Mouse (Mus musculus) stomach, postnatal 0 days (tissue): ENCODE data around the gene Faiml. TPM values are rescaled to one million over a fixed set of nuclear protein-coding genes. Genes with fewer than 3 reads are reported as not detected.
A peak's percentile ranks its signal among the peaks of the same experiment; 100 is the strongest.

Experiments used
- ATAC-seq: fragments of 200-750 bp; cut with Nextera tagmentation; 2 replicates; pipeline ENCODE4 v1.8.0; 2017; ENCODE audit not compliant: low FRiP score, low TSS enrichment
- DNase-seq: peaks from one replicate; pipeline ENCODE4 v3.0.0-alpha.2; 2016; ENCODE audit warnings: low spot score
- H3K27ac ChIP-seq: fragments of 300-500 bp; sonication (generic); replicated peaks from 2 replicates; pipeline ENCODE4 v1.5.1; 2014; ENCODE audit warnings: mild to moderate bottlenecking, control low read depth
- H3K27me3 ChIP-seq: fragments of 300-500 bp; sonication (generic); 2 replicates; pipeline ENCODE4 v1.6.1; 2014; ENCODE audit warnings: low read length; ENCODE audit not compliant: control insufficient read depth, insufficient read depth
- H3K36me3 ChIP-seq: fragments of 300-500 bp; sonication (generic); 2 replicates; pipeline ENCODE4 v1.6.1; 2014; ENCODE audit warnings: low read length, mixed read lengths; ENCODE audit not compliant: control insufficient read depth, insufficient read depth
- H3K4me1 ChIP-seq: fragments of 300-500 bp; sonication (generic); replicated peaks from 2 replicates; pipeline ENCODE4 v1.6.1; 2014; ENCODE audit warnings: antibody characterized with exemption; ENCODE audit not compliant: control insufficient read depth, insufficient read depth
- H3K4me2 ChIP-seq: fragments of 300-500 bp; sonication (generic); replicated peaks from 2 replicates; pipeline ENCODE4 v1.6.1; 2014; ENCODE audit warnings: low read depth, mild to moderate bottlenecking, control low read depth, moderate library complexity
- H3K4me3 ChIP-seq: fragments of 300-500 bp; sonication (generic); 2 replicates; pipeline ENCODE4 v1.5.1; 2014; ENCODE audit warnings: low read depth, low read length, control low read depth
- H3K9ac ChIP-seq: fragments of 300-500 bp; sonication (generic); 2 replicates; pipeline ENCODE4 v1.6.1; 2014; ENCODE audit warnings: mild to moderate bottlenecking, low read length, control low read depth, mixed read lengths
- H3K9me3 ChIP-seq: fragments of 300-500 bp; sonication (generic); 2 replicates; pipeline ENCODE4 v1.6.1; 2016; ENCODE audit warnings: low read length; ENCODE audit not compliant: control insufficient read depth
- CTCF ChIP-seq: IDR thresholded peaks from 2 replicates; pipeline ENCODE4 v1.5.1; 2016; ENCODE audit warnings: antibody characterized with exemption, low read depth, mild to moderate bottlenecking, moderate library complexity
- EP300 ChIP-seq: optimal IDR thresholded peaks from 2 replicates; pipeline ENCODE3; 2016; ENCODE audit warnings: antibody characterized with exemption
- WGBS: fragments of 180-500 bp; shearing (Covaris S2); extraction: QIAGEN DNeasy Blood & Tissue Kit; methylation state at CpG from one replicate; pipeline ENCODE4 v1.1.7; 2014; 5-methylcytosine and 5-hydroxymethylcytosine counted together
- polyA plus RNA-seq: library from polyadenylated mRNA; unstranded; fragments of >200 nt; fragmentation: Nextera tagmentation; extraction: Ambion mirVana; gene quantifications from 2 replicates; pipeline ENCODE4 v1.2.1, GENCODE M21; 2015

The Faiml gene
- polyA plus RNA-seq, 1 experiment from 2014 or later = not detected

GRCm38 (mm10) chr9:99216182-99216581 is 20.9 kb downstream of the Faiml start:
- 56% methylated on average over 2 of the region's 2 CpGs for WGBS
- ATAC-seq (no peak), DNase-seq (no peak)
- H3K27me3 ChIP-seq = no peaks in the 10 kb centered on the region
- no peak overlapping the region for H3K27ac ChIP-seq
- H3K9ac ChIP-seq = no peak overlapping the region
- no peaks in the 10 kb centered on the region for H3K36me3 ChIP-seq
- no peaks in the 10 kb centered on the region for H3K9me3 ChIP-seq
- TF ChIP-seq CTCF = no peak
- no peak for TF ChIP-seq EP300
- H3K4me2 ChIP-seq = no peak overlapping the region
- no peak overlapping the region for H3K4me3 ChIP-seq
- no peaks in the 10 kb centered on the region for H3K4me1 ChIP-seq

- H3K4me3 ChIP-seq = no peak overlapping the region
- H3K27me3 ChIP-seq = no peaks in the 10 kb centered on the region
- no peak overlapping the region for H3K9ac ChIP-seq
- H3K27ac ChIP-seq = no peak overlapping the region
- H3K4me1 ChIP-seq = no peaks in the 10 kb centered on the region
- H3K4me2 ChIP-seq = no peak overlapping the region
- 57% methylated on average over 2 of the region's 2 CpGs for WGBS
- TF ChIP-seq EP300 = no peak
- TF ChIP-seq CTCF = no peak
- DNase-seq (no peak), ATAC-seq (no peak)
- no peaks in the 10 kb centered on the region for H3K9me3 ChIP-seq
- no peaks in the 10 kb centered on the region for H3K36me3 ChIP-seq
Observed at GRCm38 (mm10) chr9:99212643-99213042, 24.4 kb downstream of the Faiml start.

DNA sequence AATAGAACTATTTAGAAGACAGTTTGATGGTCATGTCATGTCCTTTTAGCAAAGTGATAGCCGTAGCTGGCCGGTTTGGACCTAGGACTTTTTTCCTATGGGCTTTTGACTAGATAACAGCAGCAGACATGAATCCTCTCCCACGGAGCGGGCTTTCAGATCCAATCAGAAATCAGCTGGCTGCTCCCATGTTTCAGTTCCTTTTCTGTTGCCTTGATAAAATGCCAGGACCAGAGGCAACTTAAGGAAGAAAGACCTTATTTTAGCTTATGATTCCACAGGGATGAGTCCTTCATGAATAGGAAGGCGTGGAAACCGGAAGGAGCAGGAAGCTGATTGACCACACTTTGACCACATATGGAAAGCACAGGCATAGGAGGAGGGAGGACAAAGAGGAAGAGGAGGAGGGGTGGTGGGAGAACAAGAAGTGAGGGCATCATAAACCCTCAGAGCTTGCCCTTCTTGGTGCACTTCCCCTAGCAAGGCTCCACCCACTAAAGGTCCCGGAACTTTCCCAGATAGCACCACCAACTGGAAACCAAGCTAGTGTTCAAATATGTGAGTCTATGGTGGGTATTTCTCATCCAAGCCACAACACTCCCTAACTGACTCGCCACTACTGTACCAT is 53.9 kb downstream of the Faiml start:
- Histone ChIP-seq H3K36me3 (no peaks in the 10 kb centered on the region), H3K27ac (no peak overlapping the region), H3K9ac (no peak overlapping the region), H3K27me3 (no peaks in the 10 kb centered on the region), H3K4me1 (no peaks in the 10 kb centered on the region), H3K4me2 (no peak overlapping the region), H3K9me3 (no peaks in the 10 kb centered on the region), H3K4me3 (no peak overlapping the region)
- 82% methylated on average over 8 of the region's 8 CpGs for WGBS
- no peak for DNase-seq
- peak; percentile 35; the same call in 1 of the 2 replicates for ATAC-seq
- TF ChIP-seq CTCF = no peak
- TF ChIP-seq EP300 = no peak

- no peaks in the 10 kb centered on the region for H3K9me3 ChIP-seq
- H3K27me3 ChIP-seq = no peaks in the 10 kb centered on the region
- H3K36me3 ChIP-seq = no peaks in the 10 kb centered on the region
- H3K27ac ChIP-seq = no peak overlapping the region
- no peaks in the 10 kb centered on the region for H3K4me1 ChIP-seq
- ATAC-seq (no peak), DNase-seq (no peak)
- 70% methylated on average over 7 of the region's 7 CpGs for WGBS
- H3K4me2 ChIP-seq = no peak overlapping the region
- no peak for TF ChIP-seq CTCF
- TF ChIP-seq EP300 = no peak
- H3K4me3 ChIP-seq = no peak overlapping the region
- H3K9ac ChIP-seq = no peak overlapping the region
Observed at GRCm38 (mm10) chr9:99182121-99182520, 54.9 kb downstream of the Faiml start.

DNA sequence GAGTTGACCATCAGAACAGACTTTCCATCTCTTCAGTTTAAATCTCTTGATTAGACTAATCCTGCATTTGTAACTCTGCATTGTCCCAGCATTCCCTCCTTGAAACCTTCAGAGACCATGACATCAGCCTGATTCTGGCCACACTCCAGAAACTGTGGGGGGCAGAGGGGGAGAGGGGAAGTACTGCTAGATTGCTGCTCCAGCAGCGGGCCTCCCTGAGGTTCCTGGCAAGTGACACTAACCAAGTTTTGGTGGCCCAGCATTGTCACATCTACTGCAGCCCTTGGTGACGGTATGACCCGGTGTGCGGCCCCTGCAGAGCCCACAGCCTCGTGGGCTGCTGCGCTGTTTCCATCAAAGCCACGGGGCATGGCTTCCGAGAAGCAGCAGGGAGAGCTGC is 56.8 kb downstream of the Faiml start:
- H3K4me2 ChIP-seq = no peak overlapping the region
- no peak for ATAC-seq
- H3K9ac ChIP-seq = no peak overlapping the region
- WGBS = 67% methylated on average over 8 of the region's 8 CpGs
- H3K9me3 ChIP-seq = no peaks in the 10 kb centered on the region
- H3K4me3 ChIP-seq = no peak overlapping the region
- H3K27ac ChIP-seq = no peak overlapping the region
- H3K27me3 ChIP-seq = no peaks in the 10 kb centered on the region
- no peak for TF ChIP-seq CTCF
- no peak for TF ChIP-seq EP300
- no peaks in the 10 kb centered on the region for H3K36me3 ChIP-seq
- no peaks in the 10 kb centered on the region for H3K4me1 ChIP-seq
- no peak for DNase-seq

Other genes starting within 250 kb of the Faiml start
- gene Gm1123, start 201.5 kb downstream of the Faiml start, polyA plus RNA-seq = 0.07 and 0.08 TPM in 2 replicates
- gene Pik3cb, start 96.6 kb downstream of the Faiml start, polyA plus RNA-seq = 2.6 and 4.0 TPM in 2 replicates
- gene Cep70, start 6.1 kb upstream of the Faiml start, polyA plus RNA-seq = 11.6 and 13.3 TPM in 2 replicates
- 9.5 and 9.6 TPM in 2 replicates for gene Esyt3, start 121.3 kb upstream of the Faiml start, polyA plus RNA-seq
- gene Mras, start 200.1 kb upstream of the Faiml start, polyA plus RNA-seq = 5.9 and 10.2 TPM in 2 replicates
- not detected in 2 replicates for gene Nme9, start 214.2 kb upstream of the Faiml start, polyA plus RNA-seq